Mouse (Mus musculus) lung, postnatal 0 days (tissue): ENCODE measurements around the gene Acot13. TPM values are rescaled to one million over a fixed set of nuclear protein-coding genes. Genes with fewer than 3 reads are reported as not detected.
A peak's percentile ranks its signal among the peaks of the same experiment; 100 is the strongest.

Experiments
- ATAC-seq: fragments of 200-750 bp; cut with Nextera tagmentation; 2 replicates; pipeline ENCODE4 v1.8.0; 2017; ENCODE audit warnings: moderate library complexity
- DNase-seq: peaks from one replicate; pipeline ENCODE4 v3.0.0-alpha.2; 2016; ENCODE audit warnings: low spot score
- H3K27ac ChIP-seq: fragments of 300-500 bp; sonication (generic); 2 replicates; pipeline ENCODE4 v1.5.1; 2014; ENCODE audit warnings: antibody characterized with exemption, mild to moderate bottlenecking, low read length, mixed read lengths
- H3K27me3 ChIP-seq: fragments of 300-500 bp; sonication (generic); replicated peaks from 2 replicates; pipeline ENCODE4 v1.6.1; 2014; ENCODE audit warnings: low read length, mixed read lengths; ENCODE audit not compliant: insufficient read depth
- H3K36me3 ChIP-seq: fragments of 300-500 bp; sonication (generic); 2 replicates; pipeline ENCODE4 v1.6.1; 2014; ENCODE audit warnings: low read length, mixed read lengths; ENCODE audit not compliant: insufficient read depth
- H3K4me1 ChIP-seq: fragments of 300-500 bp; sonication (generic); 2 replicates; pipeline ENCODE4 v1.6.1; 2014; ENCODE audit warnings: antibody characterized with exemption, low read depth, low read length, mixed read lengths; ENCODE audit not compliant: insufficient read depth
- H3K4me2 ChIP-seq: fragments of 300-500 bp; sonication (generic); replicated peaks from 2 replicates; pipeline ENCODE4 v1.6.1; 2014; ENCODE audit warnings: low read depth, mild to moderate bottlenecking, low read length, moderate library complexity, mixed read lengths
- H3K4me3 ChIP-seq: fragments of 300-500 bp; sonication (generic); 2 replicates; pipeline ENCODE4 v1.5.1; 2014; ENCODE audit warnings: low read depth, low read length
- H3K9ac ChIP-seq: fragments of 300-500 bp; sonication (generic); replicated peaks from 2 replicates; pipeline ENCODE4 v1.6.1; 2014; ENCODE audit warnings: low read depth, mild to moderate bottlenecking
- H3K9me3 ChIP-seq: fragments of 300-500 bp; sonication (generic); 2 replicates; pipeline ENCODE4 v1.6.1; 2016; ENCODE audit warnings: low read length, mixed read lengths
- CTCF ChIP-seq: IDR thresholded peaks from 2 replicates; pipeline ENCODE4 v1.5.1; 2016; ENCODE audit warnings: antibody characterized with exemption, mild to moderate bottlenecking
- EP300 ChIP-seq: IDR thresholded peaks from 2 replicates; pipeline ENCODE4 v1.6.1; 2016; ENCODE audit warnings: antibody characterized with exemption, mild to moderate bottlenecking, control low read depth
- WGBS: fragments of 180-500 bp; shearing (Covaris S2); extraction: QIAGEN DNeasy Blood & Tissue Kit; methylation state at CpG from one replicate; pipeline ENCODE4 v1.1.7; 2014; 5-methylcytosine and 5-hydroxymethylcytosine counted together
- polyA plus RNA-seq: library from polyadenylated mRNA; unstranded; fragments of >200 nt; fragmentation: Nextera tagmentation; extraction: Ambion mirVana; gene quantifications from 2 replicates; pipeline ENCODE4 v1.2.1, GENCODE M21; 2015

Gene Acot13
- polyA plus RNA-seq, 1 experiment from 2014 or later = 87.2 TPM

DNA sequence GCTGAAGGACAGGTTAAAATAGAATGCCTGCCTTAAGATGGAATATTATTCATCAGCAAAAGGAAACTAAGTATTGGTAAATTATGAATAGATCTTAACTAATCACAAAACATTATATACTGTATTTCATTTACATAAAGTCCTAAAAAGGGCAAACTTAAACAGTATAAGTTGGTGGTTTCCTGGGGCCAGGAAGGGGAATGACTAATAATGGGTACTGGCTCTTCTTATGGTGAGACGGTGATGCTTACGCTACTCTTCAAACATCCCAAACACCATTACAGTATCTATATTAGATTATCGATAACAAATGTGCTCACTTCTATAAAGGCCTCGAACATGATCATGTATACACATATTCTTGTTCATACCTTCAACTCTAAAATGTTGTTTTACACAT lies 32.7 kb downstream of the Acot13 start:
- H3K4me1 ChIP-seq = no peaks in the 10 kb centered on the region; the same call in 1 of the 2 replicates
- TF ChIP-seq EP300 (no peak), CTCF (no peak)
- DNase-seq (no peak), ATAC-seq (no peak)
- no peak overlapping the region for H3K9ac ChIP-seq
- no peaks in the 10 kb centered on the region for H3K36me3 ChIP-seq
- no peaks in the 10 kb centered on the region for H3K9me3 ChIP-seq
- no peaks in the 10 kb centered on the region for H3K27me3 ChIP-seq
- H3K4me3 ChIP-seq = no peak overlapping the region
- 95% methylated on average over 4 of the region's 4 CpGs for WGBS
- no peak overlapping the region for H3K27ac ChIP-seq
- no peak overlapping the region for H3K4me2 ChIP-seq

GRCm38 (mm10) chr13:24792411-24793045 lies 38.8 kb downstream of the Acot13 start:
- H3K9ac ChIP-seq = no peak overlapping the region
- WGBS = 55% methylated on average over 9 of the region's 9 CpGs

DNA sequence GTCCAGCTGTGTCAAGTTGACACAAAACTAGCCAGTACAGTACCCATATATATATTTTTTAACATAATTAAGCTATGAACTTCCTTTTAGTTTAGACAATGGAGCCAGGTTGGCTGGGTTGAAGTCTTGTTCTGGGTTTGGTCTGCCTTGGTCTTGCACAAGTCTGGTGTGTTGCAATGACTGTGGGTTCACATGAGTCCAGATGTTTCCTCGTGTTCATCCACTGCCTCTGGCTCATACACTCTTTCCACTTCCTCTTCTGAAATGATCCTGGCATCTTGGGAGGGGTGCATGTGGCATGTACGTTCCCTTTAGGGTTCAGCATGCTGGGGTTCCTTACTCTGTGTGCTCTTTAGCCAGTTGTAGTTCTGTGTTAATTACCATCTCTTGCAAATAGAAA lies 40.0 kb downstream of the Acot13 start:
- Histone ChIP-seq H3K36me3 (no peaks in the 10 kb centered on the region), H3K9me3 (no peaks in the 10 kb centered on the region), H3K27ac (no peak overlapping the region), H3K4me1 (no peaks in the 10 kb centered on the region), H3K27me3 (no peaks in the 10 kb centered on the region), H3K4me3 (no peak overlapping the region), H3K4me2 (no peak overlapping the region), H3K9ac (no peak overlapping the region)
- 42% methylated on average over 2 of the region's 2 CpGs for WGBS
- ATAC-seq (peak; percentile 62), DNase-seq (peak; percentile 68)
- TF ChIP-seq EP300 = 0 out of 2 replicates have a peak, but pooled peaks have one; percentile 28
- no peak for TF ChIP-seq CTCF

More at GRCm38 (mm10) chr13:24792411-24793045, 38.8 kb downstream of the Acot13 start:
- TF ChIP-seq CTCF (no peak), EP300 (no peak)
- Histone ChIP-seq H3K4me3 (no peak overlapping the region), H3K9me3 (no peaks in the 10 kb centered on the region), H3K27ac (no peak overlapping the region), H3K27me3 (no peaks in the 10 kb centered on the region), H3K36me3 (no peaks in the 10 kb centered on the region), H3K4me1 (no peaks in the 10 kb centered on the region), H3K4me2 (no peak overlapping the region)
- DNase-seq = peak; percentile 68
- ATAC-seq = peak; percentile 48; the same call in 1 of the 2 replicates

DNA sequence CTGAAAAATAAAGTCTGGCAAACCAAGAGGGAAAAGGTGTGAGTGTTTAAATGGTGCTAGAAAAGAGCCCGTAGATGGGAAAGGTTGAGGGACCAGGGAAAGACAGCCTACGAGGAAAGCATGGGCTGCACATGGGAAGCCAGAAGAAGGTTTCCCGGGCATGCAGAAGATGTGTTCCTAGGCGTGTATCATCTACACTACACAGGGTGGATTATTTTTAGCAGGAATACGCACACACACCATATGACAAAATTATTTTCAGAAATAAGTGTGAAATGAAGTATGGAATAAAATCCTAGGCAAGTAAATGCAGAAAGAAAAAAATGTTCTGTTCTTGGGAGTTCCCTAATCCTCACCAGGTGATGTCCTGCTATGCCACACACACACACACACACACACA lies 43.9 kb downstream of the Acot13 start:
- TF ChIP-seq EP300 (no peak), CTCF (no peak)
- H3K4me2 ChIP-seq = no peak overlapping the region
- no peak overlapping the region for H3K4me3 ChIP-seq
- DNase-seq (no peak), ATAC-seq (no peak)
- H3K27ac ChIP-seq = no peak overlapping the region
- H3K27me3 ChIP-seq = no peaks in the 10 kb centered on the region
- WGBS = 81% methylated on average over 5 of the region's 5 CpGs
- H3K36me3 ChIP-seq = no peaks in the 10 kb centered on the region
- no peaks in the 10 kb centered on the region for H3K4me1 ChIP-seq
- no peaks in the 10 kb centered on the region for H3K9me3 ChIP-seq
- H3K9ac ChIP-seq = no peak overlapping the region

DNA sequence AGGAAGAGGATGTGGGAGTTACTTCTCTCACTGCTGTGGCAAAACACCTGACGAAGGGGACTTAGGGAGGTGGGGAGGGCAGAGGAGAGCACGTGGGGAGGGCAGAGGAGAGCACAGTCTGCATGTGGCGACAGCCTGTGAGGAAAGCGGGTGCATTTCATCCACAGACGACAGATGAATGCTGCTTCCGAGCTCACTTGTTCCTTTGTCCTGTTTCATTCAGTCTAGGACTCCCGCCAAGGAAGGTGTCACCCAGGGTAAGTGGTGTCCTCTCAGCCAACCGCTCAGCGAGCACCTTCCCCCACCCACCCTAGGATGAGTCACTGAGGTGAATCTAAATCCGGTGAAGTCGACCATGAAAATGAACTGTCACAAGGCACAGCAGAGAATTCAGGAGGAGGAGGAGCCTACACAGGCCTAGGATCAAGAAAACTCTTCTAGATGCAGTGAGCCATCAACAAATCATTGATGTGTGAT lies 45.3 kb downstream of the Acot13 start:
- DNase-seq = no peak
- WGBS = 60% methylated on average over 11 of the region's 11 CpGs
- Histone ChIP-seq H3K27me3 (no peaks in the 10 kb centered on the region), H3K4me1 (no peaks in the 10 kb centered on the region), H3K4me3 (no peak overlapping the region), H3K9me3 (no peaks in the 10 kb centered on the region), H3K9ac (no peak overlapping the region), H3K4me2 (no peak overlapping the region), H3K36me3 (no peaks in the 10 kb centered on the region), H3K27ac (no peak overlapping the region)
- TF ChIP-seq EP300 (no peak), CTCF (no peak)
- no peak for ATAC-seq

DNA sequence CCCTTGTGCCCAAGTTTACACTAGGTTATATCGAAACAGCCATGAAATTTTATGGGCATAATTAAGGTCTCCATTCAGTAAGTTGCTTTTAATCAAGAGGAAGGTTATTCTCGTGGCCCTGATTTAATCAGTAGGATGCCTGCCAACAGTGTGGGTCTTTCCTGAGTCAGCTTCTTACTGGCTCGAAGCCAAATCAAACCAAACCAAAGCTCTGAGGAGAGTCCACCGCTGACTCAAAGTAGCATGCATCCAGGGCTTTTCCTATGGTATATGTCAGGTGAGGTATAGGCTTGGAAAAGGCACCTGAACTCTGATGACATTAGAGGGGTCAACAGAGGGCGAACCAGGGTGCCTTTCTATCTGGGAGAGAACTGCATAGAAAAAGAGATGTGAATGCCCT lies 49.4 kb downstream of the Acot13 start:
- Histone ChIP-seq H3K27ac (no peak overlapping the region), H3K4me3 (no peak overlapping the region), H3K4me2 (no peak overlapping the region), H3K36me3 (no peaks in the 10 kb centered on the region), H3K27me3 (no peaks in the 10 kb centered on the region), H3K4me1 (no peaks in the 10 kb centered on the region), H3K9ac (no peak overlapping the region), H3K9me3 (no peaks in the 10 kb centered on the region)
- TF ChIP-seq CTCF (no peak), EP300 (no peak)
- ATAC-seq = no peak
- no peak for DNase-seq
- 40% methylated on average over 5 of the region's 5 CpGs for WGBS
